Comparison of ENCODE assay signal across 8 mouse cellular contexts in the genomic region with DNA sequence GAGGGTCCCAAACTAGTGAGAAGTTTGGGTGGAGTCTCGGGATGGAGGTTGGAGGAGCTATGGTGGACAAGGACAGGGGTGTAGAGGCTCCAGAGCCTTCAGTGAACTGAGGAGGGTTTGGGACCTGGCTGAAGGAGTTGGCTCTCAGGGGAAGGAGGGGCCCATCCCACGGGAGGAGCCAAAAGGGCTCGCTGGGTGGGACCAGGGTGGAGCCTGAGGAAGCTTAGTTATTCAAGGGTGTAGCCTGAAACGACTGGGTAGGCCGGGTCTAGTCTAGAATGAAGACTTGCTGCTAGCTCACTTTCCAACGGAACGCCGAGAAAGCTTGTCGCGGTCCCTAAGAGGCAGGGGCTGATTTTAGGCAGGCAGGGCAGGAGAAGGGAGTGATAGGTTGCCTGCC. TPM values are rescaled to one million over a fixed set of nuclear protein-coding genes. Genes with fewer than 3 reads are reported as not detected.
DNase-seq lines count a peak whose midpoint lies in the region; ATAC-seq and TF ChIP-seq lines count a peak whose summit lies in the region.

No protein-coding gene starts in this region.

- TF ChIP-seq CTCF in lung, postnatal 0 days (IDR thresholded peaks at IDR 0.05) = no peak
- TF ChIP-seq CTCF in spleen, adult 2 months (IDR thresholded peaks at IDR 0.05; ENCODE audit: extremely low read depth, insufficient read depth, insufficient read length, insufficient replicate concordance) = no peak

- no peak for TF ChIP-seq POLR2A in spleen, adult 2 months (IDR thresholded peaks at IDR 0.05; ENCODE audit: low read depth, low read length)

- H3K9ac ChIP-seq in lung, postnatal 0 days (replicated peaks; ENCODE audit: low read depth) = peak overlapping the region; percentile 50

- peak overlapping the region; percentile 85 for H3K27ac ChIP-seq in lung, postnatal 0 days (ENCODE audit: low read length)
- no peak overlapping the region for H3K27ac ChIP-seq in spleen, adult 2 months (ENCODE audit: insufficient read depth, low read length)

- H3K4me2 ChIP-seq in lung, postnatal 0 days (replicated peaks; ENCODE audit: low read depth, low read length) = peak overlapping the region; percentile 97

- intact Hi-C loops in left cerebral cortex, postnatal 25 days (cut with DNase I) = no loop called here

- H3K27me3 ChIP-seq in lung, postnatal 0 days (replicated peaks; ENCODE audit: insufficient read depth, low read length) = 0 out of 2 replicates have a peak, but pooled peaks cover 4% of the 10 kb centered on the region
- H3K27me3 ChIP-seq in spleen, adult 2 months (ENCODE audit: control insufficient read depth, insufficient read depth, low read length) = no peaks in the 10 kb centered on the region; the same call in 1 of the 2 replicates

- WGBS in lung, postnatal 0 days = under 1% methylated on average over 10 of the region's 10 CpGs
- 3% methylated on average over 10 of the region's 10 CpGs for WGBS in spleen, adult 2 months

- H3K4me3 ChIP-seq in lung, postnatal 0 days (ENCODE audit: low read depth, low read length) = peak overlapping the region; percentile 55
- peak overlapping the region; percentile 47; the same call in 1 of the 2 replicates for H3K4me3 ChIP-seq in spleen, adult 2 months (ENCODE audit: extremely low read depth, insufficient read depth, insufficient read length)

- TF ChIP-seq EP300 in lung, postnatal 0 days (IDR thresholded peaks at IDR 0.05) = no peak; the same call in 1 of the 2 replicates

- no peaks in the 10 kb centered on the region; the same call in 1 of the 2 replicates for H3K4me1 ChIP-seq in lung, postnatal 0 days (ENCODE audit: insufficient read depth, low read depth, low read length)
- H3K4me1 ChIP-seq in spleen, adult 2 months (ENCODE audit: control insufficient read depth, insufficient read depth, insufficient read length) = peaks cover 11% of the 10 kb centered on the region

- peak; percentile 89 for ATAC-seq in lung, postnatal 0 days

- no peaks in the 10 kb centered on the region for H3K36me3 ChIP-seq in lung, postnatal 0 days (ENCODE audit: insufficient read depth, low read length)
- no peaks in the 10 kb centered on the region for H3K36me3 ChIP-seq in spleen, adult 2 months (ENCODE audit: control insufficient read depth, insufficient read depth, low read length)

- peak; percentile 77 for DNase-seq in ovary, adult 18-20 months (ENCODE audit: low spot score)
- no peak for DNase-seq in ovary, postnatal 14 days (ENCODE audit: low spot score)
- peak; percentile 63 for DNase-seq in embryo, embryonic 9.5 days (ENCODE audit: extremely low spot score)
- DNase-seq in heart, adult 8-10 months (ENCODE audit: low spot score) = peak; percentile 80
- peak; percentile 82 to 86 for DNase-seq in kidney, adult 8-10 months
- peak; percentile 93 for DNase-seq in lung, postnatal 0 days (ENCODE audit: low spot score)
- no peak for DNase-seq in spleen, adult 2 months (ENCODE audit: low read depth in 1 of 2, low spot score in 2 of 2)
- no peak for DNase-seq in left cerebral cortex, postnatal 25 days (ENCODE audit: low spot score in 2 of 2)

- no peaks in the 10 kb centered on the region for H3K9me3 ChIP-seq in lung, postnatal 0 days (ENCODE audit: low read length)

RNA-seq across cellular contexts. Expression of a gene that starts 9.0 kb away (rescaled TPM):
- total RNA-seq in heart, adult 8-10 months (2022) = not detected
- polyA plus RNA-seq in lung, postnatal 0 days (2015; fragmentation: Nextera tagmentation; extraction: Ambion mirVana) = 0.44 and 0.57 TPM in 2 replicates
- not detected in 2 replicates for polyA plus RNA-seq in spleen, adult 2 months (2012; rRNA removed)
- 1 to 10 TPM; 1.6 to 3.6 TPM for total RNA-seq in left cerebral cortex, postnatal 25 days (2021)

RNA-seq across cellular contexts. Expression of a gene that starts 22.7 kb away (rescaled TPM):
- 10 to 100 TPM; 61.0 to 74.9 (median 67.2) TPM for total RNA-seq in heart, adult 8-10 months (2022)
- polyA plus RNA-seq in lung, postnatal 0 days (2015; fragmentation: Nextera tagmentation; extraction: Ambion mirVana) = 36.1 and 39.4 TPM in 2 replicates
- 69.9 and 91.7 TPM in 2 replicates for polyA plus RNA-seq in spleen, adult 2 months (2012; rRNA removed)
- 100 to 1,000 TPM; 325 to 334 TPM for total RNA-seq in left cerebral cortex, postnatal 25 days (2021)

RNA-seq across cellular contexts. Expression of a gene that starts 22.7 kb away (rescaled TPM):
- total RNA-seq in heart, adult 8-10 months (2022) = 1 to 10 TPM; 1.4 to 2.7 (median 1.8) TPM
- 5.4 and 5.6 TPM in 2 replicates for polyA plus RNA-seq in lung, postnatal 0 days (2015; fragmentation: Nextera tagmentation; extraction: Ambion mirVana)
- polyA plus RNA-seq in spleen, adult 2 months (2012; rRNA removed) = 4.8 and 6.1 TPM in 2 replicates
- 10 to 100 TPM; 89.3 to 95.9 TPM for total RNA-seq in left cerebral cortex, postnatal 25 days (2021)

RNA-seq across cellular contexts. Expression of a gene that starts 34.4 kb away (rescaled TPM):
- 100 to 1,000 TPM in 2 of 4 experiments, 10 to 100 TPM in 2; 88.3 to 107 (median 102) TPM for total RNA-seq in heart, adult 8-10 months (2022)
- 146 and 159 TPM in 2 replicates for polyA plus RNA-seq in lung, postnatal 0 days (2015; fragmentation: Nextera tagmentation; extraction: Ambion mirVana)
- 109 and 112 TPM in 2 replicates for polyA plus RNA-seq in spleen, adult 2 months (2012; rRNA removed)
- total RNA-seq in left cerebral cortex, postnatal 25 days (2021) = 100 to 1,000 TPM; 140 to 163 TPM

RNA-seq across cellular contexts. Expression of a gene that starts 45.5 kb away (rescaled TPM):
- 10 to 100 TPM; 23.2 to 31.9 (median 27.0) TPM for total RNA-seq in heart, adult 8-10 months (2022)
- 90.4 and 96.5 TPM in 2 replicates for polyA plus RNA-seq in lung, postnatal 0 days (2015; fragmentation: Nextera tagmentation; extraction: Ambion mirVana)
- polyA plus RNA-seq in spleen, adult 2 months (2012; rRNA removed) = 134 and 147 TPM in 2 replicates
- total RNA-seq in left cerebral cortex, postnatal 25 days (2021) = 10 to 100 TPM; 31.4 to 42.7 TPM

Comparison
In these comparisons a context has a peak if more than half of its experiments do, and no peak if none do; other contexts are left out.
1. DNase-seq: peak in ovary, adult 18-20 months (single experiment), embryo, embryonic 9.5 days (single experiment), heart, adult 8-10 months (single experiment), kidney, adult 8-10 months (2 of 2) and lung, postnatal 0 days (single experiment); none in ovary, postnatal 14 days (single experiment), spleen, adult 2 months (0 of 2) and left cerebral cortex, postnatal 25 days (0 of 2).
2. RNA of a gene that starts 22.7 kb away (total RNA-seq): 325 to 334 TPM in left cerebral cortex, postnatal 25 days; 61.0 to 74.9 TPM in heart, adult 8-10 months; every median in the first group is over 4 times any median in the second.
3. RNA of a gene that starts 22.7 kb away (total RNA-seq): 89.3 to 95.9 TPM in left cerebral cortex, postnatal 25 days; 1.4 to 2.7 TPM in heart, adult 8-10 months; every median in the first group is over 10 times any median in the second.